Mouse (Mus musculus): ENCODE results near the gene Dcaf4.

DNA sequence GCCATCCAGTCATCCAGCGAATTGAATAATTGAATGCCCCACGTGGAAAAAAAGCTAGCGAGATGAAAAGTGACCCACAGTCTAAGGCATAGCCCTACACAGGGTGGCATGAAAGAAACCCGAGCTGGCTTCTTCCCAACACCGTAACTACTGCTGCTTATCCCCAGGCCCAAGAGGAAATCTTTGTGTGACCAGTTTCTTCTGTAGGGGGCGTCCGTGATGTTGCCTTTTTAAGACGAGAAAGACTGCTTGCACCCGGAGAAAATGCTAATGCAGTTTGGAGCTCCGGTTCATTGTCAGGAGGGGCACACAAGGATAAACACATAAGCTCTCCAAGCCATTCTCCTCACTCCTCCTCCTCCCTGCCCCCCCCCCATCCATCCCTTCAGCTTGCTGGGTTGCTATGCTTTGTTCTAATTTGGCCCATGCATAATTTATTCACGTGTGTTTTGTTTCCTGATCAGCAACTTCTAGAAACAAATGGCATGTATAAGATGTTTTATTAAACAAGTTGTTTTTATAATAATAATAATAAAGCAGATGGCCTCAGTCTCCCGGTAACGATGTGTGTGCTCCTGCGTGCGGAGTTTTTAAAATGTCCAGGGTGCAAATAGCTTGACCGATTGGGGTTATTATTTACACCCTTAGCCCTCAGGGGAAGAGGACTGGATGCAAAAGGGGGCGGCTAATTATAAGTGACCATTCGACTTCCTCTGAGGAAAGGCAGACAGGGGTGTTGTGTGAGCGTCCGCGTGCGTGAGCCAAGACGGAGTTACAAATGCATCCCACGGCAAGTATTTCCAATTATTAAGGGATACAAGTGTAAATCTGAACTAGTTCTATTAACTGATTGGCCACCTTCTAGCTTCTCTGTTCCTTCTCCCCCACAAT lies 35.2 kb upstream of the Dcaf4 start:
- TF ChIP-seq ZNF384 (IDR thresholded peaks at IDR 0.05; ENCODE audit: low read depth, low read length) (no peak), HCFC1 (IDR thresholded peaks at IDR 0.05; ENCODE audit: borderline replicate concordance, insufficient read depth, low read length) (no peak), CHD2 (IDR thresholded peaks at IDR 0.05; ENCODE audit: low read depth, low read length) (no peak), ZC3H11A (IDR thresholded peaks at IDR 0.05; ENCODE audit: borderline replicate concordance, low read depth, low read length) (no peak)
